Mouse (Mus musculus) limb, embryonic 15.5 days (tissue): ENCODE results near the gene Cryzl2. TPM values are rescaled to one million over a fixed set of nuclear protein-coding genes. Genes with fewer than 3 reads are reported as not detected.

Experiments used
- ATAC-seq: fragments of 200-750 bp; cut with Nextera tagmentation; 2 replicates; pipeline ENCODE4 v1.8.0; 2017; ENCODE audit warnings: low read depth, moderate TSS enrichment; ENCODE audit not compliant: insufficient number of reproducible peaks, low FRiP score, low TSS enrichment
- H3K27ac ChIP-seq: fragments of 300-500 bp; sonication (generic); 2 replicates; pipeline ENCODE4 v1.5.1; 2015; ENCODE audit warnings: moderate library complexity, mild to moderate bottlenecking, inconsistent platforms
- H3K27me3 ChIP-seq: fragments of 300-500 bp; sonication (generic); 2 replicates; pipeline ENCODE4 v1.6.1; 2015; ENCODE audit warnings: inconsistent platforms
- H3K36me3 ChIP-seq: fragments of 300-500 bp; sonication (generic); 2 replicates; pipeline ENCODE4 v1.6.1; 2015; ENCODE audit warnings: inconsistent platforms
- H3K4me1 ChIP-seq: fragments of 300-500 bp; sonication (generic); 2 replicates; pipeline ENCODE4 v1.6.1; 2015; ENCODE audit warnings: inconsistent platforms
- H3K4me2 ChIP-seq: fragments of 300-500 bp; sonication (generic); 2 replicates; pipeline ENCODE4 v1.6.1; 2015; ENCODE audit warnings: mild to moderate bottlenecking, inconsistent platforms
- H3K4me3 ChIP-seq: fragments of 300-500 bp; sonication (generic); 2 replicates; pipeline ENCODE4 v1.5.1; 2015; ENCODE audit warnings: mild to moderate bottlenecking, inconsistent platforms
- H3K9ac ChIP-seq: fragments of 300-500 bp; sonication (generic); 2 replicates; pipeline ENCODE4 v1.6.1; 2015; ENCODE audit warnings: inconsistent platforms
- H3K9me3 ChIP-seq: fragments of 300-500 bp; sonication (generic); 2 replicates; pipeline ENCODE4 v1.6.1; 2016; ENCODE audit warnings: inconsistent platforms
- whole genome bisulfite sequencing: fragments of 180-500 bp; shearing (Covaris S2); methylation state at CpG from one replicate; pipeline ENCODE4 v1.1.7; 2015; 5-methylcytosine and 5-hydroxymethylcytosine counted together
- polyA plus RNA-seq: library from polyadenylated mRNA; unstranded; fragments of >200 nt; fragmentation: Nextera tagmentation; extraction: Ambion mirVana; gene quantifications from 2 replicates; pipeline ENCODE4 v1.2.1, GENCODE M21; 2015

The Cryzl2 gene
- polyA plus RNA-seq: 10.9 and 12.2 TPM in 2 replicates

GRCm38 (mm10) chr1:157458421-157459208, at the start of gene Cryzl2:
TSS of gene Cryzl2 (plus strand) at chr1:157458577.
- Histone ChIP-seq H3K36me3 (no peaks in the 10 kb centered on the region), H3K27ac (no peak within 1 kb of the TSS), H3K4me2 (peak within 1 kb of the TSS; percentile 41), H3K4me3 (peak within 1 kb of the TSS; percentile 28), H3K9me3 (no peaks in the 10 kb centered on the region), H3K27me3 (no peaks in the 10 kb centered on the region), H3K4me1 (peaks cover 6% of the 10 kb centered on the region), H3K9ac (no peak within 1 kb of the TSS)
- ATAC-seq: 0 out of 2 replicates have a peak, but pooled peaks have one; percentile 49
- 17% methylated on average over 27 of the region's 29 CpGs for WGBS

- 78% methylated on average over 2 of the region's 2 CpGs for WGBS
- H3K4me2 ChIP-seq: no peak overlapping the region
- no peaks in the 10 kb centered on the region for H3K9me3 ChIP-seq
- no peaks in the 10 kb centered on the region for H3K27me3 ChIP-seq
- H3K27ac ChIP-seq: no peak overlapping the region
- H3K4me3 ChIP-seq: no peak overlapping the region
- no peaks in the 10 kb centered on the region; the same call in 1 of the 2 replicates for H3K4me1 ChIP-seq
- no peak for ATAC-seq
- no peaks in the 10 kb centered on the region for H3K36me3 ChIP-seq
- no peak overlapping the region for H3K9ac ChIP-seq
These were observed 48.7 kb upstream of the Cryzl2 start for GRCm38 (mm10) chr1:157409648-157410047.

GRCm38 (mm10) chr1:157410937-157411336, 47.4 kb upstream of the Cryzl2 start:
- Histone ChIP-seq H3K4me2 (peak overlapping the region; percentile 88), H3K27ac (no peak overlapping the region), H3K9me3 (no peaks in the 10 kb centered on the region), H3K4me3 (peak overlapping the region; percentile 76), H3K4me1 (no peaks in the 10 kb centered on the region; the same call in 1 of the 2 replicates), H3K36me3 (no peaks in the 10 kb centered on the region), H3K9ac (no peak overlapping the region), H3K27me3 (no peaks in the 10 kb centered on the region)
- 21% methylated on average over 8 of the region's 8 CpGs for WGBS
- ATAC-seq: no peak

- no peak for ATAC-seq
- Histone ChIP-seq H3K36me3 (no peaks in the 10 kb centered on the region), H3K4me1 (no peaks in the 10 kb centered on the region; the same call in 1 of the 2 replicates), H3K4me2 (peak overlapping the region; percentile 88), H3K27me3 (no peaks in the 10 kb centered on the region), H3K4me3 (peak overlapping the region; percentile 76), H3K27ac (0 out of 2 replicates have a peak overlapping the region, but pooled peaks have one; percentile 91), H3K9me3 (no peaks in the 10 kb centered on the region), H3K9ac (peak overlapping the region; percentile 62)
- 0% methylated on average over 4 of the region's 4 CpGs for WGBS
These were observed 47.1 kb upstream of the Cryzl2 start for GRCm38 (mm10) chr1:157411341-157411710.

GRCm38 (mm10) chr1:157411711-157412380, 46.5 kb upstream of the Cryzl2 start:
- H3K27me3 ChIP-seq: no peaks in the 10 kb centered on the region
- H3K36me3 ChIP-seq: no peaks in the 10 kb centered on the region
- H3K9me3 ChIP-seq: no peaks in the 10 kb centered on the region
- WGBS: under 1% methylated on average over 58 of the region's 85 CpGs
- ATAC-seq: peak; percentile 82
- H3K27ac ChIP-seq: peak overlapping the region; percentile 91
- peak overlapping the region; percentile 62 for H3K9ac ChIP-seq
- peak overlapping the region; percentile 76 for H3K4me3 ChIP-seq
- no peaks in the 10 kb centered on the region; the same call in 1 of the 2 replicates for H3K4me1 ChIP-seq
- peak overlapping the region; percentile 88 for H3K4me2 ChIP-seq

GRCm38 (mm10) chr1:157412454-157413369, 45.7 kb upstream of the Cryzl2 start, which contains the start of gene Rasal2:
TSS of gene Rasal2 (minus strand) at chr1:157412595.
- Histone ChIP-seq H3K36me3 (no peaks in the 10 kb centered on the region), H3K27ac (peak within 1 kb of the TSS; percentile 91), H3K4me3 (peak within 1 kb of the TSS; percentile 76), H3K9ac (peak within 1 kb of the TSS; percentile 62), H3K4me1 (no peaks in the 10 kb centered on the region; the same call in 1 of the 2 replicates), H3K9me3 (no peaks in the 10 kb centered on the region), H3K4me2 (peak within 1 kb of the TSS; percentile 88), H3K27me3 (no peaks in the 10 kb centered on the region)
- 1% methylated on average over 62 of the region's 62 CpGs for WGBS
- peak; percentile 98 for ATAC-seq

GRCm38 (mm10) chr1:157415771-157416170, 42.6 kb upstream of the Cryzl2 start:
- WGBS: 79% methylated on average over 3 of the region's 3 CpGs
- H3K4me3 ChIP-seq: no peak overlapping the region
- H3K27me3 ChIP-seq: no peaks in the 10 kb centered on the region
- H3K27ac ChIP-seq: no peak overlapping the region
- no peaks in the 10 kb centered on the region for H3K9me3 ChIP-seq
- no peak overlapping the region for H3K4me2 ChIP-seq
- H3K4me1 ChIP-seq: no peaks in the 10 kb centered on the region; the same call in 1 of the 2 replicates
- no peak for ATAC-seq
- H3K36me3 ChIP-seq: 0 out of 2 replicates have a peak, but pooled peaks cover 4% of the 10 kb centered on the region
- H3K9ac ChIP-seq: no peak overlapping the region

- H3K4me3 ChIP-seq: no peak overlapping the region
- 91% methylated on average over 2 of the region's 2 CpGs for WGBS
- ATAC-seq: no peak
These were observed 41.7 kb upstream of the Cryzl2 start for GRCm38 (mm10) chr1:157416628-157417027.

GRCm38 (mm10) chr1:157417414-157417813, 41.0 kb upstream of the Cryzl2 start:
- H3K4me3 ChIP-seq: no peak overlapping the region
- H3K36me3 ChIP-seq: 0 out of 2 replicates have a peak, but pooled peaks cover 4% of the 10 kb centered on the region
- ATAC-seq: no peak
- no peak overlapping the region for H3K4me2 ChIP-seq
- no peak overlapping the region for H3K9ac ChIP-seq
- no peak overlapping the region for H3K27ac ChIP-seq
- H3K27me3 ChIP-seq: no peaks in the 10 kb centered on the region
- no peaks in the 10 kb centered on the region for H3K4me1 ChIP-seq
- H3K9me3 ChIP-seq: no peaks in the 10 kb centered on the region
- 49% methylated on average over 3 of the region's 3 CpGs for WGBS

More at GRCm38 (mm10) chr1:157416628-157417027, 41.7 kb upstream of the Cryzl2 start:
- no peak overlapping the region for H3K27ac ChIP-seq
- no peak overlapping the region for H3K9ac ChIP-seq
- no peaks in the 10 kb centered on the region for H3K4me1 ChIP-seq
- 0 out of 2 replicates have a peak, but pooled peaks cover 4% of the 10 kb centered on the region for H3K36me3 ChIP-seq
- no peaks in the 10 kb centered on the region for H3K27me3 ChIP-seq
- H3K4me2 ChIP-seq: no peak overlapping the region
- H3K9me3 ChIP-seq: no peaks in the 10 kb centered on the region

GRCm38 (mm10) chr1:157417861-157418260, 40.5 kb upstream of the Cryzl2 start:
- Histone ChIP-seq H3K4me2 (no peak overlapping the region), H3K27ac (no peak overlapping the region; the same call in 1 of the 2 replicates), H3K9me3 (no peaks in the 10 kb centered on the region), H3K4me1 (no peaks in the 10 kb centered on the region), H3K36me3 (0 out of 2 replicates have a peak, but pooled peaks cover 4% of the 10 kb centered on the region), H3K27me3 (no peaks in the 10 kb centered on the region), H3K9ac (no peak overlapping the region), H3K4me3 (no peak overlapping the region)
- 48% methylated on average over 7 of the region's 7 CpGs for WGBS
- no peak for ATAC-seq
